Mouse (Mus musculus): ENCODE measurements around the gene Cyp2s1. TPM values are rescaled to one million over a fixed set of nuclear protein-coding genes. Genes with fewer than 3 reads are reported as not detected.
"Not testable (repeated sequence)": the region's sequence is repeated elsewhere in the genome, so short reads cannot be mapped to it uniquely, and the experiment has no call there.

Cyp2s1 gene
- polyA plus RNA-seq, 1 experiment: 4.9 TPM

GRCm38 (mm10) chr7:25799369-25799768 lies 17.3 kb downstream of the Cyp2s1 start:
- TF ChIP-seq POLR2A (IDR thresholded peaks at IDR 0.05; ENCODE audit: extremely low read depth, insufficient read depth, low read length): no peak
- TF ChIP-seq CTCF (IDR thresholded peaks at IDR 0.05; ENCODE audit: extremely low read depth, insufficient read depth, low read length): no peak
- H3K4me3 ChIP-seq (ENCODE audit: insufficient read depth, low read length): no peak overlapping the region
- H3K4me1 ChIP-seq (ENCODE audit: control insufficient read depth, insufficient read depth, low read length): no peaks in the 10 kb centered on the region
- no peak overlapping the region for H3K27ac ChIP-seq (ENCODE audit: insufficient read depth, low read length)

- H3K27ac ChIP-seq (ENCODE audit: insufficient read depth, low read length): no peak overlapping the region
- no peak for TF ChIP-seq CTCF (IDR thresholded peaks at IDR 0.05; ENCODE audit: extremely low read depth, insufficient read depth, low read length)
- TF ChIP-seq POLR2A (IDR thresholded peaks at IDR 0.05; ENCODE audit: extremely low read depth, insufficient read depth, low read length): no peak
- H3K4me3 ChIP-seq (ENCODE audit: insufficient read depth, low read length): no peak overlapping the region
- no peaks in the 10 kb centered on the region for H3K4me1 ChIP-seq (ENCODE audit: control insufficient read depth, insufficient read depth, low read length)
Observed at GRCm38 (mm10) chr7:25798540-25798939, 18.2 kb downstream of the Cyp2s1 start.

- no peak overlapping the region for H3K4me3 ChIP-seq (ENCODE audit: insufficient read depth, low read length)
- H3K4me1 ChIP-seq (ENCODE audit: control insufficient read depth, insufficient read depth, low read length): no peaks in the 10 kb centered on the region
- H3K27ac ChIP-seq (ENCODE audit: insufficient read depth, low read length): no peak overlapping the region
- TF ChIP-seq POLR2A (IDR thresholded peaks at IDR 0.05; ENCODE audit: extremely low read depth, insufficient read depth, low read length): no peak
- no peak for TF ChIP-seq CTCF (IDR thresholded peaks at IDR 0.05; ENCODE audit: extremely low read depth, insufficient read depth, low read length)
Observed at GRCm38 (mm10) chr7:25794775-25795174, 21.9 kb downstream of the Cyp2s1 start.

GRCm38 (mm10) chr7:25793679-25794078 lies 23.0 kb downstream of the Cyp2s1 start:
- H3K27ac ChIP-seq (ENCODE audit: insufficient read depth, low read length): no peak overlapping the region
- TF ChIP-seq CTCF (IDR thresholded peaks at IDR 0.05; ENCODE audit: extremely low read depth, insufficient read depth, low read length) (no peak), POLR2A (IDR thresholded peaks at IDR 0.05; ENCODE audit: extremely low read depth, insufficient read depth, low read length) (no peak)
- no peaks in the 10 kb centered on the region for H3K4me1 ChIP-seq (ENCODE audit: control insufficient read depth, insufficient read depth, low read length)
- H3K4me3 ChIP-seq (ENCODE audit: insufficient read depth, low read length): no peak overlapping the region

GRCm38 (mm10) chr7:25792966-25793365 lies 23.7 kb downstream of the Cyp2s1 start:
- not testable (repeated sequence) for H3K4me1 ChIP-seq (ENCODE audit: control insufficient read depth, insufficient read depth, low read length); H3K27ac ChIP-seq (ENCODE audit: insufficient read depth, low read length); H3K4me3 ChIP-seq (ENCODE audit: insufficient read depth, low read length)

- H3K27ac ChIP-seq (ENCODE audit: insufficient read depth, low read length): no peak overlapping the region
- no peaks in the 10 kb centered on the region for H3K4me1 ChIP-seq (ENCODE audit: control insufficient read depth, insufficient read depth, low read length)
- H3K4me3 ChIP-seq (ENCODE audit: insufficient read depth, low read length): no peak overlapping the region
- TF ChIP-seq POLR2A (IDR thresholded peaks at IDR 0.05; ENCODE audit: extremely low read depth, insufficient read depth, low read length): no peak
- TF ChIP-seq CTCF (IDR thresholded peaks at IDR 0.05; ENCODE audit: extremely low read depth, insufficient read depth, low read length): no peak
Observed at GRCm38 (mm10) chr7:25790615-25791014, 26.1 kb downstream of the Cyp2s1 start.

GRCm38 (mm10) chr7:25789129-25789440 lies 27.6 kb downstream of the Cyp2s1 start:
- no peak for TF ChIP-seq CTCF (IDR thresholded peaks at IDR 0.05; ENCODE audit: extremely low read depth, insufficient read depth, low read length)
- TF ChIP-seq POLR2A (IDR thresholded peaks at IDR 0.05; ENCODE audit: extremely low read depth, insufficient read depth, low read length): no peak
- H3K4me1 ChIP-seq (ENCODE audit: control insufficient read depth, insufficient read depth, low read length): no peaks in the 10 kb centered on the region
- no peak overlapping the region; the same call in 1 of the 2 replicates for H3K4me3 ChIP-seq (ENCODE audit: insufficient read depth, low read length)
- no peak overlapping the region for H3K27ac ChIP-seq (ENCODE audit: insufficient read depth, low read length)

- H3K4me3 ChIP-seq (ENCODE audit: insufficient read depth, low read length): peak within 1 kb of the TSS; percentile 41
- no peaks in the 10 kb centered on the region for H3K4me1 ChIP-seq (ENCODE audit: control insufficient read depth, insufficient read depth, low read length)
- no peak for TF ChIP-seq POLR2A (IDR thresholded peaks at IDR 0.05; ENCODE audit: extremely low read depth, insufficient read depth, low read length)
- no peak for TF ChIP-seq CTCF (IDR thresholded peaks at IDR 0.05; ENCODE audit: extremely low read depth, insufficient read depth, low read length)
- H3K27ac ChIP-seq (ENCODE audit: insufficient read depth, low read length): no peak within 1 kb of the TSS
Observed at GRCm38 (mm10) chr7:25788220-25789128, 28.2 kb downstream of the Cyp2s1 start, which contains the start of gene Axl. TSS of gene Axl (minus strand) at chr7:25788705.

- TF ChIP-seq CTCF (IDR thresholded peaks at IDR 0.05; ENCODE audit: extremely low read depth, insufficient read depth, low read length) (no peak), POLR2A (IDR thresholded peaks at IDR 0.05; ENCODE audit: extremely low read depth, insufficient read depth, low read length) (no peak)
- H3K4me3 ChIP-seq (ENCODE audit: insufficient read depth, low read length): peak overlapping the region; percentile 41
- H3K4me1 ChIP-seq (ENCODE audit: control insufficient read depth, insufficient read depth, low read length): no peaks in the 10 kb centered on the region
- H3K27ac ChIP-seq (ENCODE audit: insufficient read depth, low read length): no peak overlapping the region
Observed at GRCm38 (mm10) chr7:25787456-25788219, 29.1 kb downstream of the Cyp2s1 start.

- Histone ChIP-seq H3K4me1 (ENCODE audit: control insufficient read depth, insufficient read depth, low read length) (0 out of 2 replicates have a peak, but pooled peaks cover 2% of the 10 kb centered on the region), H3K27ac (ENCODE audit: insufficient read depth, low read length) (no peak overlapping the region), H3K4me3 (ENCODE audit: insufficient read depth, low read length) (no peak overlapping the region)
- TF ChIP-seq CTCF (IDR thresholded peaks at IDR 0.05; ENCODE audit: extremely low read depth, insufficient read depth, low read length): no peak
- no peak for TF ChIP-seq POLR2A (IDR thresholded peaks at IDR 0.05; ENCODE audit: extremely low read depth, insufficient read depth, low read length)
Observed at GRCm38 (mm10) chr7:25786974-25787373, 29.7 kb downstream of the Cyp2s1 start.

Measured in cortical plate, adult 2 months (tissue).